Mouse (Mus musculus) left cerebral cortex, postnatal 4 days (tissue): Measurements from ENCODE around the gene Stox2. TPM values are rescaled to one million over a fixed set of nuclear protein-coding genes. Genes with fewer than 3 reads are reported as not detected.
"Not testable (repeated sequence)": the region's sequence is repeated elsewhere in the genome, so short reads cannot be mapped to it uniquely, and the experiment has no call there.

Source experiments
- DNase-seq: peaks from one replicate; pipeline ENCODE4 v3.0.0-alpha.2; 2022
- intact Hi-C: fragments of 180-260 bp; cut with DNase I; formaldehyde crosslinking; loops from one replicate; pipeline ENCODE4 v1.15.1; 2025
- total RNA-seq, 2 experiments: library from RNA; stranded (reverse); gene quantifications; 2 replicates each; pipeline ENCODE4 v1.2.3; 2021

The Stox2 gene
- 100 to 1,000 TPM; 118 to 122 TPM for total RNA-seq

DNA sequence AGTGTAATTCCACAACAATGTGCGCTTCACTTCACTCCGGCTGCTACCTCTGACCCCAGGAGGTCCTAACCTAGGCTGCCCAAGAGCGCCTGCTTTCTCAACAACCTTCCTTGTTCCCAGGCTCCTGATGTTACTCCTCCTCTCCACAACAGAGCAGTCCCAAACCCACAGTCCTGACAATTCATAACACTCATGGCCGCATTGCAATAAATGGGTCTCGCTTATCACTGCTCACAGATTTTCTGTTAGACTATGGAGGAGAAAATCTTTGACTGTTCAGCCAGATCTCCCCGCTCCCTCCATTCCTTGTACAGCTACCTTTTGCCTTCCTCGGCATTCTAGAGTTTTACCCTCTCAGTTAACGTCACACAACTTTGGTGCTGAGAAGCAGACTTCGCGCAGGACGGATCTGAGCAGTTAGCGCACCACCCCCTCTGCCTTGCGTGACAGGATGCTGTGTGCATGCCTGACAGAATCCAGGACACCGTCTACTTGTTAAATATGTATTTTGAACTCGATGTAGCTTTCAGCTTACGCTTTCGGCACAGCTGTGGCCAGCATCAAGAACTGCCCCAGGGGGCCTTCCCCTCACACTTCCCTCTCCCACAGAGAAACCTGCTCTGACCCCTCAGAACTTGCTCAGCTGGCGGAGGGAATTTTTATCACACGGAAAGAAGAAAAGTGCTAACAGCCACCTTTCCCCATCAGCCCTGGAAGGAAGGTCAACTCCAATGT is at the start of gene Stox2:
Stox2 (minus strand) TSS at position 51 of the 735 bp plus-strand sequence.
- no peak for DNase-seq
- intact Hi-C loops: no loop called here

DNA sequence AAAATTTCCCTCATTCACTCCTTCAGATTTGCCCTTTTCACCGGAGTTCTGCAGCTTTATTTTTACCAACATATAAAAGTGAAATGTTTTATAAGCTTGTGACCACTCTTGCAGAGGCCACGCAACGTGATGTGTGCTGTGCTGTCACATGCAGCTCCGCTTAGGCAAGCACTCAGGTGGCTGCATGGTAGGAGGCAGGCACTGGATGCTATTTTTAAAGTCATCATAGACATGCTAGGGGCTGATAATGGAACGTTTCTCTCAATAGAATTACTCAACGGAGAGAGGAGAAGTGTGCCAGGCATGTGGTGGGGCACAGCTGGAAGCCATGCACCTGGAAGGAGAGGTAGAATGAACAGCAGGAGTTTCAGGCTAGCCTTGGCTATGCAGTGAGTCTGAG is 49.3 kb upstream of the Stox2 start:
- intact Hi-C loops: no loop called here
- DNase-seq: no peak

DNA sequence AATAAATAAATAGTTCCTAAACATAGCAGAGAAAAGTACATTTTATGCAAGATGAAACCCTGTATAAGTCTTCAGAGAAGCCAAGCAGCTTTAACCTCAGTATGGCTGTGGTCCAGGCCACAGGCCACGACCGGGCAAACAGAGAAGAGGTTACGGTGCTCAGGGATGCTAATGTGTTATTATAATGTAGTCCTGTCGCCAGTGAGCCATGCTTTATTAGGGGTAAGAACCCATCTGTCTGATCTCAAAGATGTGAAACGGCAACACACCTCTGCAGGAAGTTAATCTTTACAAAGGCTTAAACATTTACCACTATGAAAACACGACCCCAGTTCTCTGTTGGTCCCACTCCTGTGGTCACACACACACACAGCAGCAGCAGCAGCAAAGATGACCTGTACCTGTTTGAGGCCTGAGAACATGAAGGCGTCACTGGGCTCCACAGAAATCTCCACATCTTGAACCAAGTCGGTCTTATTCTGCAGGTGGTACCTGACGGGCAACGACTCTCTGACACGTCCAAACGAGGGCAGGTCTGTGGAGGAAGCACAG is 48.5 kb upstream of the Stox2 start:
- intact Hi-C loops: no loop called here
- no peak for DNase-seq

DNA sequence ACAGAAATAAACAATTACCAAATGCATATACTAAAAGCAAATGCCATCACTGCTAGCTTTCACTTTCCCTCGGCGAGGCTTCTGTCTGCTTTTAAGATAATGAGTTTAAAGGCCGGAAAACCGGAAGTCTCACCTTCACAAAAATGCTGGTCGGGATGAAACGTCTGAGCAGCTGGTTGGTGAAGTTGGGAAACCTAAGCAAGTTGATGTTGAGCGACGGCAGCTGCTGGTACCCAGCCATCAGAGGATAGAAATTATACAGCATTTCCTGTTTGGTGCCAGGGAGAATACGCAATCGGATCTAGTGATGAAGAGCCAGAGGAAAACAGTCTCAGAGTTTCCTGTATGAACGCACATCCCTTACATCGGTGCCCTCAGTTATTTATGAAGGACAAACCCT is 46.9 kb upstream of the Stox2 start:
- DNase-seq: no peak
- intact Hi-C loops: no loop called here

DNA sequence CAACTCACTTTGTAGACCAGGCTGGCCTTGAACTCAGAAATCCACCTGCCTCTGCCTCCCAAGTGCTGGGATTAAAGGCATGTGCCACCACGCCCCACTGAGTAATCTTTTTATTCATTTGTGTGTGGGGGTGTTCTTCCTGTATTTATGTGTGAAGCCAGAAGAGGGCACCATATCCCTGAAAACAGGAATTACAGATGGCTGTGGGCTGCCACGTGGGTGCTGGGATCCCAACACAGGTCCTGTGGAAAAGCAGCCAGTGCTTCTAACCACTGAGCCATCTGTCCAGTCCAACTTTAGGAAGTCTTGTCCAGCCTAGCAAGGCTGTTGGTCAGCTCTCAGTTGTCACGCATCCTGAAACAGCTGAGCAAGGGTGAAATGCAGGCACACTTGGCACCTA is 41.1 kb upstream of the Stox2 start:
- intact Hi-C loops: no loop called here
- DNase-seq: no peak

DNA sequence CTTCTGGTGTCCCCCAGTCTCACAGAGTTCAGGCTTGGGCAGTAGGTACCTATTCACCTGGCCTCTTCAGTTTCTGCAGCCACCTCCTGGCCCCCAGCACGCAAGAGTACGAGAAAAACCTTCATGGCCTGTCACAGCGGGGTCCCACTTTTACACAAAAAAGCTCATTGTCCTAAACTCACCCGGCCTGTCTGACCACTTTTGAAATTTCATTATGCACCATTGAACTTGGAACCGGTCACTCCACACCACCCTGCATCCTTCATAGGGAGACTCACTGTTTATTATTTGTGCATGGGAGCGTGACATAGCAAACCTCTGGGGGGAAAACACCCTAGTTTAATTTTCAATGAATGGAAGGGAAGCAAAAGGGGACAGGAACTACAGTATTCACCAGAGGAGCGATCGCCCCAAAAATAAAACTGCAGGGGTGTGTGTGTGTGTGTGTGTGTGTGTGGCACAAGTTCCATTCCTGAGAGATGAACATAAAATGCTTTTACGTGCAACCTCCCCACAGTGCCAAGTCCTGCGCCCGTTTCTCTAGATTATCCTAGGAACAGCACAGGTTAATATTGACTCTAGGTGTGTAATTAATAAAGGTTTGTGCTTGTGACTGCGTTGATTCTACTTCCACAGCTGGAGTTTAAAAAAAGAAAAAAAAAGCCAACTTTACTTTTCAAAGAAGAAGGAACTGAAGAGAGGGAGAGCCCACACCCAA is 36.4 kb upstream of the Stox2 start:
- intact Hi-C loops: no loop called here
- DNase-seq: no peak

DNA sequence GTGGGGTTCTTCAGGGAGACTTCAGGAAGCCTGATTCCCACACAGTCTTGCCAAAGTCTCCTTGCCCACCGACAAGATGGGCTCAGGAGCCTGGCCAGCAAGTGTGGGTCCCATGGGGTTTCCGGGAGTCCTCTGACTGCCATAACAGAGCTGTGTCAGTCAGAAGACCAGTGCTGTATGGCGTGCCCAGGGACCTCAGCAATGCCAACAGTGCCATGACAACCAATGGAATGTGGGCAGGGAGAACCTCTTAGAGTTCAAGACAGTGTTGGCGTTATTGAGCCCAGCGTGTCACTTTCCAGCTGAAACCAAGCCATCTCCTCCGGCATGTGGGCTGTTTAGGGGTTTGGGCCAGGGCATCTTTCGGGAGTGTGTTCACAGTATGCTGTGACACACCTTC is 33.9 kb upstream of the Stox2 start:
- intact Hi-C loops: no loop called here
- peak; percentile 48 for DNase-seq

DNA sequence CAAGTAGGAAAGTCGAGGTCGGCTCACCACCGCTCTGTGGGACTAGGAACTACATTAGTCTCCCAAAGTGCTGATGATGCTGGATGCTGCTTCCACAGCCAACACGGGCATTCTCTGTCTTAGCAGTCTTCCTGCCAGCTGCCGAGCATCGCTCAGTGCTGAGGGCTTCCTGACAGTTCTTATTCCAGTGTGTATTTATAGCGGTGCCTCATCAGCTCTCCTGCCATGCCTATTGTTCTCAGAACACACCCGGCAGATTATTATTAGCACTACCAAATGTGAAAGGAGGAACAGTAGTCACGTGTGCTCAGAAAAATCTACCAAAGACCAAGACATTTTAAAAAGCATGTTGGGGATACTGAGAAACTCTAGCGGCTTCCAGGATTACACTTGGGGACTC is 15.5 kb upstream of the Stox2 start:
- intact Hi-C loops: no loop called here
- DNase-seq: no peak

DNA sequence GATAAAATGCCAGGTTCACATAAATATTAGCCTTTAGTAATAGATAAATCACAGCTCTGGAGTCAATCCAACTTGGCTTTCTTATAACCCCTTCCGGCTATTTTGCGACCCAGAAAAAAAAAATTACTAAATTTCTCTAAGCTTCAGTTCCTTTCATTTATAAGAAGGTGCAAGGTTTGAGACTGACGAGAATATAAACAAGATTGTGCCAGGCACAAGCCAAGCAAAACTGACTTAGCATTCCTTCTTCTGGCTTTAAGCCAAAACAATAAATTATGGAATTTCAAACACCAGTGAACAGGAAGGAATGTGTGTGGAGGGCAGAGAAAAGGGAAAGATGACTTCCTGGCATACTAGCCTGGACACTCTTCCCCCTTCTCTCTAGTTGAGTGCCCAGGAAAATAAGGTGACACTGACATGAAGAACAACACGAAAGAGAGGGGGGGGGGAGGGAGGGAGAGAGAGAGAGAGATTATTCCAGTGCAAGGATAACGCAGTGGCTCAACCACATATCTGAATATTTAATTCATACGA is 13.1 kb upstream of the Stox2 start:
- intact Hi-C loops: no loop called here

DNA sequence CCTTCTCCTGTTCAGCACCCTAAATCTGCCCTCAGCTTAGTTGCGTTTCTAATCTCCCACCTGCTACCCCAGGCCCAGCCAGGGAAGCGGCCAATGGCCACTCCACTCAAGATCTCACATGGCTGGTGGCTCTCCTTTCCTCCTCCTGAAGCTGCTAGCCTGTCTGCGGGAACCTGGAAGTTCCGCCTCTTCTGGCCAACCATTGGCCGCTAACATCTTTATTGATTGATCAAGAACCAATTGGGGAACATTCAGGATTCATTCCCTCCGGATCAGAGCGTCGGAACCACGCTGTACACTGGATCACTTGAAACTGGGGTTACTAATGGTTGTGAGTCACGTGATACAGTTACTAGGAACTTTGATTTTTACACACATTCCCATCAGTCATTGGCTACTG is 12.4 kb upstream of the Stox2 start:
- intact Hi-C loops: no loop called here
- no peak for DNase-seq

More for the DNA sequence above, 13.1 kb upstream of the Stox2 start:
- DNase-seq: no peak

DNA sequence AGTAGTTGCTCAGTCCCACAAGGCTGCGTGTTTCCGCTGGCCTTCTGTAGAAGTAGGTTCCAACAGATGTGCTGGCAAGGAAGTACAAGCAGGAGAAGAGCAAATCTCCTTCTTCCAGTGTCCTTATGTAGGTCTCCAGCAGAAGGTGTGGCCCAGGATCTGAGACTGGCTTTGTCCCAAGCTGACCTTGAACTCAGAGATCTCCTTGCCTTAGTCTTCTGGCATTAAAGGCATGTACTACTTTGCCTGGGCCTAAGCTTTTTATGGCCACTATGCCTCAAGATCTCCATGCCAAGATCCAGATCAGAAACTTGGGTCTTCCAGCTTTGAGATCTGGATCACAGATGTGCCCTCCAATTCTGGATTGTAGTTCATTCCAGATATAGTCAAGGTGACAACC is 3.0 kb upstream of the Stox2 start:
- intact Hi-C loops, DNase-seq: not testable (repeated sequence)

DNA sequence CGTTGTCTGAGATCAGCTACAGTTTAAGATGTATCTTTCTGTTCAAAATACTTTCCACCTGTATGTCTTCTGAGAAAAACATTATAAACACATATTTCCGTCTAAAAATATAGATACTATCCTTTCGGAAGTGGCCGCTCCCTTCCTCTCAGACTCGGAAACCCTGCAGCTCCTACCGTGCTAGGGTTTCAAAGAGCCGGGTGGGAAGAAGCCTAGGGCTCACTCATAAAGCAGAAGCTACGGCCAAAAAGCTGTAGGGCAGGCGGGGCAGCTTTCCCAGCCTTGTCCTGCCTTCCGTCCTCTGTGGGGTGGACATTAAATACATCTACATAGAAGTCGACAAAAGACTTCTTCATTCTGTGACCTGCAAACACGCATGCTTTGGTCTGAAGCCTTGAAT is 6.9 kb downstream of the Stox2 start:
- no peak for DNase-seq
- intact Hi-C loops: no loop called here

DNA sequence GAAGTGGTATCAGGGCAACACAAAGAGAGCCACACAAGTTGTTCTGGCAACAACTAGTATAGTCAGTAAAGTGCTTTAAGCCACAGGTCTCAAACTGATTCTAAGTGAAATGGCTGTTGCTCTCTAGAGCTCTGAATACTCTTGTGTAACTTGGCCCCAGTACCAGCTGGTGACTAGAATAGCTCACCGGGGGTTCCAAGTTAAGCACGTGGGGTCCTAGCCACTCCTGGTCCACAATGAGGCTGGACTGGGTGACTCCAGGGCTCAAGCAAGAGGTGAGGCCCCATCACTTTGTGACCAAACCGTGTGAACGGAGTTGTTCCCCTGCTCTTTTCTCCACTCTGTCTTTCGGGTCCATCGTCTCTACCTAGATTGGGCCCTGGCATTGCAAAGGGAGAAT is 8.2 kb downstream of the Stox2 start:
- DNase-seq: no peak
- intact Hi-C loops: no loop called here

DNA sequence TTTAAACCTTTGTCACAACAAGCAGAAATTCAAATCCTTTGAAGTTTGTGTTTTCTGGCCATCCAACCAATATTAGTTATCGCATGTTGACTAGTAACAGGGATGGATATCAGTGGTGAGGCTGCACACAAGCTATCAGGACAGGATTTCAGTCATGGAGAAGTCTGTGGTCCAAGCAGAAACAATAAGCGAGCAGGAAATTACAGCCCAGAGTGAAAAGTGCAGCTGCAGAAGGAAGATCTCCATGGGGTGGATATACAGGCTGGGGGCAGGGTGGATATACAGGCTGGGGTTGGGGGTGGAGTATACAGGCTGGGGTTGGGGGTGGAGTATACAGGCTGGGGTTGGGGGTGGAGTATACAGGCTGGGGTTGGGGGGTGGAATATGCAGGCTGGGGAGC is 10.3 kb downstream of the Stox2 start:
- intact Hi-C loops: no loop called here

DNA sequence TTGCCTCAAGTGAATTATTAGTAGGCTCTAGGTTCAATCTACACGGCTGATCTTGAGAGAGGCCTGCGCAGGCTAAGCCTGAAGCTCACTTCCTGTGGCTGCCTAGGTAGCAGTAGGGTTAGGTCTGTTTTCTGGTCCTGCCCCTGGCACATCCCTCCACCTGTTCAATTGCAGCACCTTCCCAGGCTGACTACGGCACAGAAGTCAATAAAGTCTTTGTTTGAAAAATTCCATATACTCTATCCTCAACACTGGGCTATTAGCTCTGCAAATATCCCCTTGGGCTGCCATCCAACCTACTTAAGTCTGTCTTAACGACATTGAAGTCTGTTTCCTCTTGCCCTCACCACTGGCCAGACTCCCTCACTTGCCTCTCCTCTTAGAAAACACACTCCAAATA is 10.8 kb downstream of the Stox2 start:
- intact Hi-C loops: no loop called here
- DNase-seq: no peak

More for the DNA sequence above, 10.3 kb downstream of the Stox2 start:
- DNase-seq: no peak

DNA sequence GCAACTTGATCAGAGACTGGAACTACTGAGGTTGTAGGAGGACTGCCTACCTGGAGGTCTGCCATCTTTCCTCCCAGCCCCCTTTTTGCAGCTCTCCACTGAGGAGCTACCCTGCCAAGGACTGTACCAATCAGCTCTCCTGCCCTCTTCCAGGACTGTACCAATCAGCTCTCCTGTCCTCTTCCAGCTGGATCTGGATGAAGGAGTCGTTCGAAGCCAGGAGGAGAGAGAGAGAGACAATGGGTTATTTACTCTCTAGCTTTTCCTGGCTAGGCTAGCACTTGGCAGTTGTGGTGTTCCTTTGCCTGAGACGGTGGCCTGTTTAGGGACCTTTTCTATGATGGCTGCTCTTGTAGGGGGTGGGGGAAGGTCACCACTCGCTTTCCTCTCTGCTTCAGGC is 14.9 kb downstream of the Stox2 start:
- intact Hi-C loops: no loop called here
- peak; percentile 59 for DNase-seq

DNA sequence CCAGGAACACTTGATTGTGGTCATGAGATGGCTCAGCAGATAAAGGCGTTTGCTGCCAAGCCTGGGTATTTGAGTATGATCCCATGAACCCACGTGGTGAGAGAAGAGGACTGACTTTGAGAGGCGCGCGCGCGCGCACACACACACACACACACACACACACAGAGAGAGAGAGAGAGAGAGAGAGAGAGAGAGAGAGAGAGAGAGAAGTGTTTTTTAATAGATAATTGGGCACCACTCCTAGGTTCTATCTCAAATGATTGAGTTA is 32.0 kb downstream of the Stox2 start:
- peak; percentile 21 for DNase-seq
- intact Hi-C loops: not testable (repeated sequence)

DNA sequence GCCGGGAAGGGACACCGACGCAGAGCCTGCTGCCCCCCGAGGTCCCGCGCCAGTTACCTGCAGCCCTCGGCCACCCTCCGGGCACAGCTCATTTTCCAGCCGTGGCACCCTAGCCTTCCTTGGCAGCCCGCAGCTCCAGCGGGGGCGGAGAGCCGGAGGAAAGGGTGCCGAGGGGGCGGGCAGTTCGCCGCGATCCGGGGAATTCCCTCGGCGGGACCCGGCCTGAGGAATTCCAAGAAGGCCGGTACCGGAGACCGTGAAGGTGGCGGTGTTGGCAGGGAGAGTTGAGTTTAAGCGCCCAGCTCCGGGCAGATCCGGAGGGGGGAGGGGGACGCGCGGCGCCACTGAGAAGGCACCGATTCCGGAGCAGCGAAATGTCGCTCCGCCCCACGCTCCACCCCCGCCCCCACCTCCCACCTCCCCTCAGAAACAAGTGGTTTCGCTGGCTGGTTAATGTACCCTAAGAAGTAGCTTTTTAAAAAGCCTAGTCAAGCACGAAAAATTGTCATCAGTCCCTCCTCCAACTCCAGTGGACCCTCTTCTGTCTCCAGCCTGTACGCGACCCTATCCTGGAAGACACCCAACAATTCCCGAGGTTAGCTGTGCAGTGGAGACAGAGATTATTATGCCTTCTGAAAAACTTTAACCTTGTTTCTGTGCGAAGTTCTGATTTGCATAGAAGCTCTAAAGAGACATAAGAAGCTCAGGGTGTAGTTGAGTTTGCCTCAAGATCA is 32.5 kb downstream of the Stox2 start:
- intact Hi-C loops: no loop called here

DNA sequence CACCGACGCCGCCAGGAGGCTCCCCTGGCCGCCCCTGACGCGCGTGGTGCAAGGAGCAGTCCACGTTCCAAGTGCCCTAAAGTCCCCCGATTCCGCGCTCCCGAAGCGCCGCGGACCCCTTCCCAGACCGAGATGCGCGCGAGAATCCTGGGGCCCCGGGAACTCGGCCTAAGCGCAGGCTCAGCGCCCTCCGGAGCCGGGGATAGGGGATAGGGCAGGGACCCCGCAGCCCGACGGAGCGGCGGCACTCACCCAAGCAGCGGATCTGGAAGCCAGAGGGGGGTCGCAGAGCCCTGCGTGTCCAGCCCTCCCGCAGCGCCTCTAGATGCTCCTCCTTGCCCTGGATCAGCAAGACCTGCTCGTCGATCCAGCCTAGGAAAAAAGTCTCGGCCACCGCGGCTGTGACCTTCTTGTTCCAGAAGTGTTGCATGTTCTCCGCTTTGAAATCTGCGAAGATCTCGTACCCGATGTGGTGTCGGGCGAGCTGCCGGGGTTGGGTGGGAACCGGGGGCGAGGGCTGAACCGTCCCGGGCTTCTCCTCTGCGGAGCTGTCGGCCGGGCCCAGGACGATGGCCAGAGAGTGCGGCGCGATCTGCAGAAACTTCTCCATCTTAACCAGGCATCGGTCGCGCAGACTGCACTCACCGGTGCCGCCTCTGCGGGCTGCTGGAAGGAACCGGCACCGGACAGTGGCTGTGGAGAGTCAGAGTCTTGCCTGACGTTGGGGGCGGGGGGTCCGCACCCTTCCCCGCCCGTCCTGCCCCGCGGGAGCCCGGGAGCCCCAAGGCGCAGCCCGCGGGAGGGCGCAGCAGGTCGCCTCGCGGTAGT is 33.3 kb downstream of the Stox2 start:
- intact Hi-C loops: no loop called here
- peak; percentile 21 for DNase-seq

More for the DNA sequence above, 32.5 kb downstream of the Stox2 start:
- DNase-seq: peak; percentile 64

DNA sequence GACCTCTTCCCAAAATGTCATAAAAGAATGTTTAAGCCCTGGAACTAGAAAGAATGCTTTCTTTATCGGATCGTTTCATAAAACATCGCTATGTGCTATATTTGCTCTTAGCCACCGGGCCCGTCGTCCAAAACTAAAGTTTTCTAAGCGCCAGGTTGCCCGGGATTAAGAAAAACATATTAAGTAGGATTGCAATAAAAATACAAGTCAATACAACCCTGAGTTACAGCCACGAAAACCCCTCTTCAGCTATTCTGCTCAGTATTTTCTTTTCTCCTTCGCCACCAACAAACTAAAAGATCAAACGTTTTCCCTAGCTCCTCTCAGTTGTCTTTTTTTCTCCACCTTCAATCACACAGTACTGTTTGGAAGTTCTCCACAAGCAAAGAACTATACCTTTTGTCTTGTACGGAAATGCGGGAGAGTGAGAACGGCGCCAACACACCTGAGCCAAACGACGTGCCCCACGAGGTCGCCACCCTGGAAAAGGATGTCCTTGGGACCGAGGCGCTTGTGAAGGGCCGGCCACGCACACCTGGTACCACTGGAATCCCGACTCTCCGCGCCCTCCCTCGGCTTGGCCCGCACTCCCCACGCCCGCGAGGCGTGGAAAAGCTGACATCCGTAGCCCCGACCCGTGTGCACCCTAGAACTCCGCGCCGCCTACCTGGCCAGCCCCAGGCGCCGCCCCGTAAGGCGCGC is 34.0 kb downstream of the Stox2 start:
- intact Hi-C loops: no loop called here
- no peak for DNase-seq
